Mouse (Mus musculus) liver, embryonic 14.5 days (tissue): ENCODE results near the gene Ace3. TPM values are rescaled to one million over a fixed set of nuclear protein-coding genes. Genes with fewer than 3 reads are reported as not detected.

ENCODE experiments used
- ATAC-seq: fragments of 200-750 bp; cut with Nextera tagmentation; 2 replicates; pipeline ENCODE4 v1.8.0; 2017; ENCODE audit warnings: moderate number of reproducible peaks, mild to moderate bottlenecking, moderate library complexity; ENCODE audit not compliant: insufficient read depth
- DNase-seq, 3 experiments: peaks; one replicate each; pipeline ENCODE4 v3.0.0-alpha.2; 2012 to 2013; ENCODE audit warnings: low read depth in 3 of 3, low spot score in 3 of 3
- H3K27ac ChIP-seq: fragments of 300-500 bp; sonication (generic); 2 replicates; pipeline ENCODE4 v1.5.1; 2014; ENCODE audit warnings: moderate library complexity, mild to moderate bottlenecking, control low read depth, inconsistent platforms
- H3K27me3 ChIP-seq: fragments of 300-500 bp; sonication (generic); 2 replicates; pipeline ENCODE4 v1.6.1; 2014; ENCODE audit warnings: mild to moderate bottlenecking, low read length, moderate library complexity; ENCODE audit not compliant: control insufficient read depth, insufficient read depth
- H3K36me3 ChIP-seq: fragments of 300-500 bp; sonication (generic); replicated peaks from 2 replicates; pipeline ENCODE4 v1.6.1; 2014; ENCODE audit warnings: low read depth; ENCODE audit not compliant: control insufficient read depth, insufficient read depth
- H3K4me1 ChIP-seq, 2 experiments: fragments of 200-500 bp in 1 of 2; fragments of 300-500 bp in 1 of 2; sonication (generic) in 1 of 2; replicated peaks; 2 replicates each; pipeline ENCODE4 v1.6.1; 2012 to 2014; ENCODE audit warnings: antibody characterized with exemption in 1 of 2, inconsistent platforms in 1 of 2, low read length in 1 of 2; ENCODE audit not compliant: control insufficient read depth in 2 of 2, insufficient read depth in 2 of 2
- H3K4me2 ChIP-seq: fragments of 300-500 bp; sonication (generic); 2 replicates; pipeline ENCODE4 v1.6.1; 2014; ENCODE audit warnings: low read depth, mild to moderate bottlenecking, control low read depth, moderate library complexity
- H3K4me3 ChIP-seq, 2 experiments: fragments of 200-500 bp in 1 of 2; fragments of 300-500 bp in 1 of 2; sonication (generic) in 1 of 2; 2 replicates each; pipeline ENCODE4 v1.5.1; 2012 to 2014; ENCODE audit warnings: low read depth in 2 of 2, low read length in 2 of 2, mild to moderate bottlenecking in 2 of 2, control low read depth in 1 of 2, inconsistent platforms in 1 of 2, moderate library complexity in 1 of 2; ENCODE audit not compliant: insufficient read depth in 1 of 2
- H3K9ac ChIP-seq: fragments of 300-500 bp; sonication (generic); replicated peaks from 2 replicates; pipeline ENCODE4 v1.6.1; 2014; ENCODE audit warnings: mild to moderate bottlenecking, control low read depth, moderate library complexity
- H3K9me3 ChIP-seq: fragments of 300-500 bp; sonication (generic); 2 replicates; pipeline ENCODE4 v1.6.1; 2016; ENCODE audit warnings: low read length, mixed read lengths; ENCODE audit not compliant: control insufficient read depth
- CTCF ChIP-seq: IDR thresholded peaks from 2 replicates; pipeline ENCODE4 v1.5.1; 2016; ENCODE audit warnings: antibody characterized with exemption, low read depth, control low read depth
- EP300 ChIP-seq: IDR thresholded peaks from 2 replicates; pipeline ENCODE4 v1.6.1; 2016; ENCODE audit warnings: antibody characterized with exemption, low read depth
- WGBS: fragments of 180-500 bp; shearing (Covaris S2); extraction: QIAGEN DNeasy Blood & Tissue Kit; methylation state at CpG from one replicate; pipeline ENCODE4 v1.1.7; 2014; ENCODE audit not compliant: insufficient replicate concordance; 5-methylcytosine and 5-hydroxymethylcytosine counted together
- polyA plus RNA-seq, 2 experiments: library from polyadenylated mRNA; depleted of rRNA in 1 of 2; stranded (reverse) in 1 of 2; unstranded in 1 of 2; fragments of >200 nt; fragmentation: Nextera tagmentation in 1 of 2; extraction: Ambion mirVana in 1 of 2; gene quantifications; 2 replicates each; pipeline versions ENCODE4 v1.2.1 to v1.2.3; 2012 to 2014

Ace3 gene
- polyA plus RNA-seq (2012; rRNA removed) (not detected in 2 replicates), polyA plus RNA-seq (2014; fragmentation: Nextera tagmentation; extraction: Ambion mirVana) (not detected in 2 replicates)

DNA sequence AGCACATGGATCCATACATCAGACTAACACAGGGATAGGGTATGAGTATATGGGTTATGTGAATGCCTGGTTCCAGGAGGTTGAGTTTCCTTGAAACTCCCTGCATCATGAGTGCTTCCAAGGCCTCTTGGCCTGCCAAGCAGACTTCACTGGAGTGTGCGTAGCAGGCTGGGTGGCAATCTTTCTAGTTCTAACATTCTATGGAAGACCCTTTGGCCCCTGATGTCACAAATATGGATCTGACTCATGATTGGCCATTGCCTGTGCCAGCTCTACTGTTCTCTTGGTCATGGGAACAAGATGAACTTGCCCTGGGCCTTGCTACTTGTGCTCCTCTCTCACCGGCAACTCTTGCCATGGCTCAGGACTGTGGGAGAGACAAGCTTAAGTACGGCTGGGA is at the start of gene Ace3:
TSS of gene Ace3 (plus strand) at position 301 of the 400 bp plus-strand sequence.
- DNase-seq (no peak), ATAC-seq (no peak)
- 82% methylated on average over 3 of the region's 3 CpGs for WGBS
- H3K4me3 ChIP-seq = no peak within 1 kb of the TSS
- H3K4me1 ChIP-seq = peaks cover 0 to 2% of the 10 kb centered on the region in 2 experiments; a peak in 1 of 4 replicates
- no peak within 1 kb of the TSS for H3K27ac ChIP-seq
- H3K4me2 ChIP-seq = no peak within 1 kb of the TSS
- H3K9ac ChIP-seq = no peak within 1 kb of the TSS
- no peaks in the 10 kb centered on the region for H3K36me3 ChIP-seq
- TF ChIP-seq CTCF = no peak
- TF ChIP-seq EP300 = no peak
- no peaks in the 10 kb centered on the region; the same call in 1 of the 2 replicates for H3K27me3 ChIP-seq
- H3K9me3 ChIP-seq = no peaks in the 10 kb centered on the region

DNA sequence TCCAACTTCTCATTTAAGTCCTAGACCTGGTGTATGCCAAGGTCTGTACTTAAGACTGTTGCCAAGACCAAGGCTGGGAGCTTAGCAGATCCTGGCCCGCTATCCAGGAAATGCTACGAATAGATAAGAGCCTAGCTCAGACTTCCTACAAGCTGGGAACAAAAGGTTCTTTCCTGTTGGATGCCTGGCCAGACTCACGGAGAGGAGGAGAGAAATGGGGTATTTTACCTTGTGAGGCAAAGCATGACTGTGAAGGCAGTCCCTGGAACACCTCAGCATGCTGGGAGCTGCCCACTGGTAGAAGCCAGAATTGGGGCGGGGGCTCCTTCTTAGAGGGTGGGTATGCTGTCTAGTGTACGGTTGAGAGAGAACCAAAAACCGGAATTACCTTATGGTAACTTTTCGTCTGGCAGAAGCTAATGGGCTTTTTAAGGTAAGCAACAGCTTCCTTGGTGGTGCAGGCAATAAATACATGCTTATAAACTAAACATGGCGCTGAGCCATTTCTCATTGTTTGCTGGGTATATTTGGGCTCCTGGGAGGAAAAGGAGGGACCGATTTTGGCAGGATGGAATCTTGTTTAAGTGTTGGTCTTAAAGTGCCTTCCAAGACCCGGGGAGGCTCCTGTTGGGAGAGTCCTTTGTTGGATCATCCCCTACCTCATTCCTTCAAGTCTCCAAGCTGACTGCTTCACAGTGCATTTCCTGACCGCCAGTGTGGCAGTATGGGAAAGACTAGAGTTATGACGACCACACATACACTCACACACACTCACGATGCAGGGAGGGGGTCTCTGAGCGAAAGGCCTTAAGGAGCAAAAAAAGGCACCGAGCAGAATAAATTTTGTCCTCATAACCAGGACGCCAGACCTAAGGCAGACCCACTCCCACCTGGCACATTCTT is 49.5 kb upstream of the Ace3 start:
- Histone ChIP-seq H3K27ac (no peak overlapping the region), H3K36me3 (no peaks in the 10 kb centered on the region), H3K9me3 (no peaks in the 10 kb centered on the region), H3K27me3 (peaks cover 11% of the 10 kb centered on the region), H3K4me3 (peak overlapping the region in 1 of 2 experiments; percentile 64; a peak in 2 of 4 replicates), H3K9ac (no peak overlapping the region), H3K4me2 (peak overlapping the region; percentile 88), H3K4me1 (peaks cover 0 to 12% of the 10 kb centered on the region in 2 experiments; a peak in 3 of 4 replicates)
- 58% methylated on average over 16 of the region's 16 CpGs for WGBS
- no peak for ATAC-seq
- no peak for TF ChIP-seq CTCF
- no peak for TF ChIP-seq EP300
- DNase-seq = no peak

DNA sequence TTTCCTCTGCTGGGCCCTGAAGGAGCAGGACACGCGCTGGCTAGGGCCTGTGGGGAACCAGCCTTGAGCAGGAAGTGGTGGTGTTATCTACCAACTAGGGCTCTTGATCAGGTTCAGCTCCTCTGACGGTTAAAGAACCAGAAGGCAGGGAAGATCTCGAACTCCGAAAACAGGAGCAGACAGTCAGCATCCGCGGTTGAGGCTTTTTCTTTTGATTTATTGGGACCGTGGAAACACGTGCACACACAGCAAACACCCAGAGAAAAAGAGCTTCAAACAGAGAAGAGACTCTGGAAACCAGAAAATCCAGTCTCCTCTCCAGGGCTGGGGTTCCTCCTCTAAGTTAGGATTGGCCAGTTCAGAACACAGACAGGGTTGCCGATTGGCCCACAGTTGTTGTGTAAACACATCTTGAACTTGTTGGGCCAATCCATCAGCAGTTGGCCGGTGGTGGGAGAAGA is 47.8 kb upstream of the Ace3 start:
- no peak for DNase-seq

DNA sequence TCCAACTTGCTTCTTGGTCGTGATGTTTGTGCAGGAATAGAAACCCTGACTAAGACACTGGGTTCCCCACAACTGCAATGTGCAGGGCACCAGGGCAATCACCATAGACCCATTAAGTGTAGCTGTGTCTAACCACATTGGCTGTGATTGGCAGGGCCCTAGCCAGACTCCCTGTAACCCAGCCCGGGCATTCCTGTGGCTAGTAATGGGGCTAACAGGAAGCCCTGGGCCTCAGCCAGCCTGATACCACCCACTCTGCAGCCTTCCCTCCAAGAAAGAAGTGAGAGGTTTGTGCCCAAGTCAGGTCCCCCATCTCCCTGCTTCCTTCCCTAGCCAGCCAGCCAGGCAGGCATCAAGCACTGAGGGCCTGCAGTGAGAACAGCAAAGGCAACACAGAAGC is 46.2 kb upstream of the Ace3 start:
- DNase-seq = no peak
- Histone ChIP-seq H3K27me3 (peaks cover 10% of the 10 kb centered on the region), H3K4me3 (no peak overlapping the region), H3K9ac (no peak overlapping the region), H3K4me2 (no peak overlapping the region), H3K27ac (no peak overlapping the region), H3K9me3 (no peaks in the 10 kb centered on the region), H3K36me3 (no peaks in the 10 kb centered on the region), H3K4me1 (peaks cover 0 to 9% of the 10 kb centered on the region in 2 experiments; a peak in 3 of 4 replicates)
- no peak for TF ChIP-seq CTCF
- no peak for TF ChIP-seq EP300
- 13% methylated on average over 2 of the region's 2 CpGs for WGBS
- no peak for ATAC-seq

More for the DNA sequence above, 47.8 kb upstream of the Ace3 start:
- Histone ChIP-seq H3K4me3 (no peak overlapping the region), H3K27ac (no peak overlapping the region), H3K9ac (no peak overlapping the region), H3K9me3 (no peaks in the 10 kb centered on the region), H3K36me3 (no peaks in the 10 kb centered on the region), H3K27me3 (peaks cover 11% of the 10 kb centered on the region), H3K4me2 (0 out of 2 replicates have a peak overlapping the region, but pooled peaks have one; percentile 1), H3K4me1 (peaks cover 0 to 12% of the 10 kb centered on the region in 2 experiments; a peak in 3 of 4 replicates)
- ATAC-seq = peak; percentile 47; the same call in 1 of the 2 replicates
- 8% methylated on average over 11 of the region's 11 CpGs for WGBS
- TF ChIP-seq EP300 (no peak), CTCF (no peak)

DNA sequence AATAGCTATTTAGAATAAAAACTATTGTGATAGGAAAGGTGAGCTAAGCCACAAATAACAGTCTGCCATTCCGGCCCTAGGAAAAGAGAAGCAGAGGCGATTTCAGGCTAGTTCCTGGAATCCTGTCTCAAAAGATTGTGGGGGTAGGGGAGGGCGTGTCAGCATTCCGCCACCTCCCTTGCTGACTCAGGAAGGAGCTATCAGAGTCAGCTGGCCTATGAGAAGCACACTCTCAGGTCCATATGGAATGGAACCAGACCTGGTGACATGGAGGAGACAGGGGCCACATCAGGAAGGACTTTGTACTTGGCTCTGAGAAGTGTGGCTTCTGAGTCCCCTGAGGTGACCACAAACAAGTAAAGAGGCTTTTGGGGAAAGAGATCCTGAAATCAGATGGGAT is 44.0 kb upstream of the Ace3 start:
- ATAC-seq (no peak), DNase-seq (no peak)
- Histone ChIP-seq H3K4me1 (peaks cover 0 to 4% of the 10 kb centered on the region in 2 experiments; a peak in 2 of 4 replicates), H3K4me3 (no peak overlapping the region), H3K4me2 (no peak overlapping the region), H3K9ac (no peak overlapping the region), H3K27me3 (no peaks in the 10 kb centered on the region), H3K36me3 (no peaks in the 10 kb centered on the region), H3K27ac (no peak overlapping the region), H3K9me3 (no peaks in the 10 kb centered on the region)
- TF ChIP-seq CTCF = no peak
- TF ChIP-seq EP300 = no peak
- 39% methylated on average over 4 of the region's 4 CpGs for WGBS
